Mouse (Mus musculus): ENCODE data around the gene Nr5a2. TPM values are rescaled to one million over a fixed set of nuclear protein-coding genes. Genes with fewer than 3 reads are reported as not detected.

Nr5a2 gene
- total and polyA plus RNA-seq, 2 experiments from 2014 or later = 0.45 to 1.6 TPM

- WGBS = 36% methylated on average over 12 of the region's 12 CpGs
- Histone ChIP-seq H3K9ac (replicated peaks; ENCODE audit: low read depth, low read length) (no peak overlapping the region), H3K4me3 (ENCODE audit: low read depth, low read length) (no peak overlapping the region), H3K27me3 (ENCODE audit: control insufficient read depth, insufficient read depth, low read length) (no peaks in the 10 kb centered on the region), H3K4me2 (ENCODE audit: low read depth, low read length) (no peak overlapping the region), H3K4me1 (ENCODE audit: control insufficient read depth, insufficient read depth) (no peaks in the 10 kb centered on the region), H3K27ac (ENCODE audit: low read depth) (no peak overlapping the region), H3K36me3 (replicated peaks; ENCODE audit: control insufficient read depth, insufficient read depth, low read length) (no peaks in the 10 kb centered on the region), H3K9me3 (replicated peaks; ENCODE audit: control insufficient read depth, low read length) (no peaks in the 10 kb centered on the region; the same call in 1 of the 2 replicates)
- TF ChIP-seq CTCF (IDR thresholded peaks at IDR 0.05; ENCODE audit: low read depth) (no peak), EP300 (IDR thresholded peaks at IDR 0.05; ENCODE audit: low read depth) (no peak)
- DNase-seq (ENCODE audit: low spot score) (no peak), ATAC-seq (ENCODE audit: insufficient read depth, low read depth) (no peak; the same call in 1 of the 2 replicates)
These were observed 127.7 kb downstream of the Nr5a2 start for GRCm38 (mm10) chr1:136832305-136833152.

GRCm38 (mm10) chr1:136830992-136831391 lies 129.3 kb downstream of the Nr5a2 start:
- Histone ChIP-seq H3K4me2 (ENCODE audit: low read depth, low read length) (no peak overlapping the region), H3K27me3 (ENCODE audit: control insufficient read depth, insufficient read depth, low read length) (no peaks in the 10 kb centered on the region), H3K4me1 (ENCODE audit: control insufficient read depth, insufficient read depth) (no peaks in the 10 kb centered on the region), H3K9ac (replicated peaks; ENCODE audit: low read depth, low read length) (no peak overlapping the region), H3K9me3 (replicated peaks; ENCODE audit: control insufficient read depth, low read length) (no peaks in the 10 kb centered on the region; the same call in 1 of the 2 replicates), H3K27ac (ENCODE audit: low read depth) (no peak overlapping the region), H3K36me3 (replicated peaks; ENCODE audit: control insufficient read depth, insufficient read depth, low read length) (no peaks in the 10 kb centered on the region), H3K4me3 (ENCODE audit: low read depth, low read length) (no peak overlapping the region)
- DNase-seq (ENCODE audit: low spot score) (no peak), ATAC-seq (ENCODE audit: insufficient read depth, low read depth) (peak; percentile 24; the same call in 1 of the 2 replicates)
- no peak for TF ChIP-seq EP300 (IDR thresholded peaks at IDR 0.05; ENCODE audit: low read depth)
- TF ChIP-seq CTCF (IDR thresholded peaks at IDR 0.05; ENCODE audit: low read depth) = no peak
- 72% methylated on average over 6 of the region's 6 CpGs for WGBS

GRCm38 (mm10) chr1:136829931-136830330 lies 130.3 kb downstream of the Nr5a2 start:
- H3K27me3 ChIP-seq (ENCODE audit: control insufficient read depth, insufficient read depth, low read length) = no peaks in the 10 kb centered on the region
- TF ChIP-seq EP300 (IDR thresholded peaks at IDR 0.05; ENCODE audit: low read depth) (no peak), CTCF (IDR thresholded peaks at IDR 0.05; ENCODE audit: low read depth) (no peak)
- ATAC-seq (ENCODE audit: insufficient read depth, low read depth) (no peak), DNase-seq (ENCODE audit: low spot score) (no peak)
- H3K9me3 ChIP-seq (replicated peaks; ENCODE audit: control insufficient read depth, low read length) = no peaks in the 10 kb centered on the region; the same call in 1 of the 2 replicates
- H3K4me3 ChIP-seq (ENCODE audit: low read depth, low read length) = no peak overlapping the region
- no peak overlapping the region for H3K4me2 ChIP-seq (ENCODE audit: low read depth, low read length)
- H3K9ac ChIP-seq (replicated peaks; ENCODE audit: low read depth, low read length) = no peak overlapping the region
- no peaks in the 10 kb centered on the region for H3K4me1 ChIP-seq (ENCODE audit: control insufficient read depth, insufficient read depth)
- no peak overlapping the region for H3K27ac ChIP-seq (ENCODE audit: low read depth)
- no peaks in the 10 kb centered on the region for H3K36me3 ChIP-seq (replicated peaks; ENCODE audit: control insufficient read depth, insufficient read depth, low read length)
- WGBS = 89% methylated on average over 3 of the region's 3 CpGs

- H3K9me3 ChIP-seq (replicated peaks; ENCODE audit: control insufficient read depth, low read length) = no peaks in the 10 kb centered on the region
- no peak overlapping the region for H3K4me3 ChIP-seq (ENCODE audit: low read depth, low read length)
- no peaks in the 10 kb centered on the region for H3K27me3 ChIP-seq (ENCODE audit: control insufficient read depth, insufficient read depth, low read length)
- no peaks in the 10 kb centered on the region for H3K36me3 ChIP-seq (replicated peaks; ENCODE audit: control insufficient read depth, insufficient read depth, low read length)
- TF ChIP-seq EP300 (IDR thresholded peaks at IDR 0.05; ENCODE audit: low read depth) = no peak
- no peak for TF ChIP-seq CTCF (IDR thresholded peaks at IDR 0.05; ENCODE audit: low read depth)
- H3K27ac ChIP-seq (ENCODE audit: low read depth) = no peak overlapping the region
- WGBS = 58% methylated on average over 4 of the region's 4 CpGs
- ATAC-seq (ENCODE audit: insufficient read depth, low read depth) = no peak
- H3K4me2 ChIP-seq (ENCODE audit: low read depth, low read length) = no peak overlapping the region
- H3K9ac ChIP-seq (replicated peaks; ENCODE audit: low read depth, low read length) = no peak overlapping the region
- H3K4me1 ChIP-seq (ENCODE audit: control insufficient read depth, insufficient read depth) = no peaks in the 10 kb centered on the region
- no peak for DNase-seq (ENCODE audit: low spot score)
These were observed 136.4 kb downstream of the Nr5a2 start for GRCm38 (mm10) chr1:136823897-136824296.

GRCm38 (mm10) chr1:136800625-136801024 lies 159.6 kb downstream of the Nr5a2 start:
- Histone ChIP-seq H3K4me2 (ENCODE audit: low read depth, low read length) (no peak overlapping the region), H3K27ac (ENCODE audit: low read depth) (no peak overlapping the region), H3K27me3 (ENCODE audit: control insufficient read depth, insufficient read depth, low read length) (no peaks in the 10 kb centered on the region), H3K4me1 (ENCODE audit: control insufficient read depth, insufficient read depth) (no peaks in the 10 kb centered on the region), H3K4me3 (ENCODE audit: low read depth, low read length) (no peak overlapping the region), H3K36me3 (replicated peaks; ENCODE audit: control insufficient read depth, insufficient read depth, low read length) (no peaks in the 10 kb centered on the region), H3K9ac (replicated peaks; ENCODE audit: low read depth, low read length) (no peak overlapping the region), H3K9me3 (replicated peaks; ENCODE audit: control insufficient read depth, low read length) (no peaks in the 10 kb centered on the region)
- DNase-seq (ENCODE audit: low spot score) (no peak), ATAC-seq (ENCODE audit: insufficient read depth, low read depth) (no peak)
- TF ChIP-seq CTCF (IDR thresholded peaks at IDR 0.05; ENCODE audit: low read depth) (no peak), EP300 (IDR thresholded peaks at IDR 0.05; ENCODE audit: low read depth) (no peak)
- WGBS = 60% methylated on average over 6 of the region's 6 CpGs

Data from heart, postnatal 0 days (tissue).